Mouse (Mus musculus) ES-E14 (cell line): ENCODE data around the gene Thada. TPM values are rescaled to one million over a fixed set of nuclear protein-coding genes. Genes with fewer than 3 reads are reported as not detected.
"Not testable (repeated sequence)": the region's sequence is repeated elsewhere in the genome, so short reads cannot be mapped to it uniquely, and the experiment has no call there.

Source experiments
- DNase-seq: peaks from one replicate; pipeline ENCODE4 v3.0.0-alpha.2; 2013; ENCODE audit warnings: low read depth, low spot score
- H3K27ac ChIP-seq: 2 replicates; pipeline ENCODE4 v1.5.1; 2012; ENCODE audit warnings: low read depth, mild to moderate bottlenecking, low read length, moderate library complexity, mixed read lengths; ENCODE audit not compliant: poor library complexity, insufficient read depth, severe bottlenecking
- H3K36me3 ChIP-seq: 2 replicates; pipeline ENCODE4 v1.6.1; 2012; ENCODE audit warnings: mild to moderate bottlenecking, low read length, moderate library complexity, mixed read lengths; ENCODE audit not compliant: control insufficient read depth, poor library complexity, insufficient read depth, severe bottlenecking
- H3K4me1 ChIP-seq, 2 experiments: fragments of 150-350 bp in 1 of 2; sonication (generic) in 1 of 2; 2 replicates each; pipeline ENCODE4 v1.6.1; 2012; ENCODE audit warnings: low read length in 2 of 2, mild to moderate bottlenecking in 1 of 2, mixed read lengths in 1 of 2; ENCODE audit not compliant: control insufficient read depth in 2 of 2, insufficient read depth in 2 of 2, poor library complexity in 1 of 2
- H3K4me3 ChIP-seq, 2 experiments: fragments of 150-350 bp in 1 of 2; sonication (generic) in 1 of 2; 2 replicates each; pipeline ENCODE4 v1.5.1; 2012; ENCODE audit warnings: low read length in 2 of 2, low read depth in 1 of 2, mild to moderate bottlenecking in 1 of 2, mixed read lengths in 1 of 2; ENCODE audit not compliant: insufficient read depth in 1 of 2, poor library complexity in 1 of 2, severe bottlenecking in 1 of 2
- H3K9ac ChIP-seq: 2 replicates; pipeline ENCODE4 v1.6.1; 2012; ENCODE audit warnings: low read depth, mild to moderate bottlenecking, low read length, mixed read lengths; ENCODE audit not compliant: poor library complexity, insufficient read depth, severe bottlenecking
- H3K9me3 ChIP-seq: fragments of 150-350 bp; sonication (generic); 2 replicates; pipeline ENCODE4 v1.6.1; 2012; ENCODE audit warnings: low read depth, mild to moderate bottlenecking, low read length; ENCODE audit not compliant: control insufficient read depth, insufficient read depth
- CHD2 ChIP-seq: IDR thresholded peaks from 2 replicates; pipeline ENCODE4 v1.6.1; 2014; ENCODE audit warnings: mild to moderate bottlenecking, low read depth, low read length, inconsistent platforms
- HCFC1 ChIP-seq: IDR thresholded peaks from 2 replicates; pipeline ENCODE4 v1.6.1; 2012; ENCODE audit warnings: low read length, inconsistent platforms, borderline replicate concordance; ENCODE audit not compliant: insufficient read depth
- MAFK ChIP-seq: IDR thresholded peaks from 2 replicates; pipeline ENCODE4 v1.6.1; 2014; ENCODE audit warnings: mild to moderate bottlenecking, low read depth, low read length, inconsistent platforms; ENCODE audit not compliant: insufficient read depth
- ZC3H11A ChIP-seq: IDR thresholded peaks from 2 replicates; pipeline ENCODE4 v1.6.1; 2012; ENCODE audit warnings: low read depth, mild to moderate bottlenecking, inconsistent platforms, low read length, borderline replicate concordance
- ZNF384 ChIP-seq: IDR thresholded peaks from 2 replicates; pipeline ENCODE4 v1.6.1; 2012; ENCODE audit warnings: low read depth, low read length, inconsistent platforms
- in situ Hi-C, 2 experiments: fragments of 600-800 bp; cut with MboI; formaldehyde crosslinking; loops; one replicate each; pipeline ENCODE4 v1.15.1; 2025; ENCODE audit warnings: low sequenced_read_pairs in 2 of 2, inconsistent platforms in 1 of 2; ENCODE audit not compliant: unreplicated experiment in 2 of 2
- total RNA-seq: library from RNA; depleted of rRNA; stranded (reverse); fragments of 300-350 nt; gene quantifications from 2 replicates; pipeline ENCODE4 v1.2.3, GENCODE M21; 2012

Thada gene
- total RNA-seq, 1 experiment = 37.4 TPM

DNA sequence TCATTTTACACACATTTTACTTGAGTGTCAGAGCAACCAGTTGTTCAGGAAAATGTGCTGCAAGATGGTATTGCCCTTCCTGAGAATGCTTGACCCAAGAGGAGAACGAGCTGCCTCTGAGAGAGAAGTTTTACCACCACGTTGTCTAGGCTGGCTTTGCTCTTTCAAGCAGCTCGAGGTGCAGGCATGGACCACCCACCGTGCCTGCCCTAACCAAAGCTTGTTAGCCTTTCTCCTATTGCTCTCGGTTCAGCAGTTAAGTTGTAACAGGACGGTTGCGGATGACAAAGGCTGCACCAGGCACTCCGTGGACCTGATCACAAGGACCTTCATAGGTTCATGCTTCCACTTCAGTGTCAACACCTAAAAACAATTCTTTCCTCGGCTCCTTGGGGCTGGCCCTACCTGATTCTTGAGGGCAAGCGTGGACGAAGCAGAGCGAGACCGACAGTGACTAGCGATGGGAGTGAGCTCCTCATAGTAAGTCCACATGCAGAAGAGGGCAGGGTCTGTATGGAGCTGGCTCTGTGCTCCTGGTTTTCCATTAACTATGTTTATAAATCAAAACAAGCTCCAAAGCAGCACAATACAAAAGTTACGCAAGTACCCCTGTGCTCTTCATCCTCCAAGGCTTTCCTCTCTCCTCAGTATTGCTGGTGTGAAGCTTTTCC lies 241.7 kb downstream of the Thada start:
- Histone ChIP-seq H3K9ac (no peak overlapping the region), H3K4me1 (peaks cover 0 to 1% of the 10 kb centered on the region in 2 experiments; a peak in 1 of 4 replicates), H3K9me3 (no peaks in the 10 kb centered on the region), H3K27ac (no peak overlapping the region), H3K36me3 (peaks cover 38% of the 10 kb centered on the region), H3K4me3 (no peak overlapping the region)
- no peak for DNase-seq
- in situ Hi-C loops = no loop called here
- TF ChIP-seq MAFK = no peak
- no peak for TF ChIP-seq ZNF384
- no peak for TF ChIP-seq ZC3H11A
- no peak for TF ChIP-seq CHD2
- TF ChIP-seq HCFC1 = no peak

- H3K9me3 ChIP-seq, DNase-seq, H3K4me3 ChIP-seq, H3K27ac ChIP-seq, in situ Hi-C loops, H3K4me1 ChIP-seq, H3K9ac ChIP-seq: not testable (repeated sequence)
- peaks cover 26% of the 10 kb centered on the region for H3K36me3 ChIP-seq
These were observed 247.2 kb downstream of the Thada start for GRCm38 (mm10) chr17:84218841-84219240.

DNA sequence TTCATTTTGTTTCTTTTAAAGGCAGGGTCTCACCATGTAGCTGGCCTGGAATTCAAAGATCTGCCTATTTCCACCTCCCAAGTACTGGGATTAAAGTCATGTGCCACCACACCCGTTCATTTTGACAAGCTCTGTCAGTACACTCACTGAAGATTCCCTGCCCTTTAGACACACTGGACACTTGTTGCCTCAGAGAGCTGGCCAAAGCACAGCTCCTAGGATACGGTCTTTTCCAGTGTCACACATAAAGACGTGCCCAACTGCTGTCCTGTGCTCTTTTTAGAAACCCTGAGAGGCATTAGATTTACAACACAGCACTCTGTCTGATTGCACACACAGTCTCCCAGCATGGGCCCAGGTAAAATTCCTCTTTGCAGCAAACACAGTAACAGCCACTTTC lies 248.3 kb downstream of the Thada start:
- Histone ChIP-seq H3K9me3 (no peaks in the 10 kb centered on the region), H3K4me3 (no peak overlapping the region), H3K27ac (no peak overlapping the region), H3K36me3 (peaks cover 19% of the 10 kb centered on the region), H3K9ac (no peak overlapping the region), H3K4me1 (0 out of 4 replicates have a peak, but pooled peaks cover 0 to 2% of the 10 kb centered on the region in 2 experiments)
- no peak for TF ChIP-seq MAFK
- no peak for TF ChIP-seq ZNF384
- no peak for TF ChIP-seq CHD2
- no peak for TF ChIP-seq ZC3H11A
- TF ChIP-seq HCFC1 = no peak
- no peak for DNase-seq
- in situ Hi-C loops = no loop called here

- TF ChIP-seq HCFC1 (no peak), ZC3H11A (no peak), MAFK (no peak), CHD2 (no peak), ZNF384 (no peak)
- H3K9ac ChIP-seq = no peak overlapping the region
- H3K9me3 ChIP-seq = no peaks in the 10 kb centered on the region
- H3K4me1 ChIP-seq = 0 out of 4 replicates have a peak, but pooled peaks cover 0 to 2% of the 10 kb centered on the region in 2 experiments
- no peak overlapping the region for H3K27ac ChIP-seq
- H3K36me3 ChIP-seq = peaks cover 15% of the 10 kb centered on the region
- no peak overlapping the region for H3K4me3 ChIP-seq
- no peak for DNase-seq
- in situ Hi-C loops = no loop called here
These were observed 250.6 kb downstream of the Thada start for GRCm38 (mm10) chr17:84215264-84215960.
